In genomic region chr14:57820839-57821238, GRCm38 (mm10) we compare ENCODE assay signal across 23 mouse cellular contexts. TPM values are rescaled to one million over a fixed set of nuclear protein-coding genes. Genes with fewer than 3 reads are reported as not detected.
DNase-seq lines count a peak whose midpoint lies in the region; ATAC-seq and TF ChIP-seq lines count a peak whose summit lies in the region.
"Had no signal": no experiment of that assay in that cellular context is flagged by ENCODE, and none has a peak within 500 bp of the region (broad histone marks: within the 10 kb centered on the region; RNA-seq: fewer than 3 reads in every experiment).

No protein-coding gene starts in this region.

- H3K27me3 ChIP-seq in liver, embryonic 11.5 days (replicated peaks; ENCODE audit: control insufficient read depth, insufficient read depth, low read length), result no peaks in the 10 kb centered on the region
- H3K27me3 ChIP-seq in liver, embryonic 13.5 days, result no peaks in the 10 kb centered on the region
- H3K27me3 ChIP-seq in liver, embryonic 12.5 days (replicated peaks), result no peaks in the 10 kb centered on the region
- H3K27me3 ChIP-seq in MEL (ENCODE audit: control insufficient read depth in 1 of 2, insufficient read depth in 2 of 2, low read length in 2 of 2), result no peaks in the 10 kb centered on the region
- no peaks in the 10 kb centered on the region for H3K27me3 ChIP-seq in limb, embryonic 10.5 days (ENCODE audit: low read depth, poor library complexity, severe bottlenecking)
- H3K27me3 ChIP-seq: CH12.LX, Patski had no signal

- no peak for DNase-seq in liver, embryonic 11.5 days (ENCODE audit: low spot score)
- DNase-seq in liver (no peak), MEL (ENCODE audit: low read depth, low spot score) (peak; percentile 38)
- DNase-seq in liver, embryonic 13.5 days, result no peak
- DNase-seq in limb, embryonic 10.5 days (ENCODE audit: low spot score), result peak; percentile 3
- DNase-seq in left cerebral cortex, adult 18-20 months (ENCODE audit: low spot score in 2 of 2), result no peak
- DNase-seq in cerebellum, postnatal 36 days, result no peak
- DNase-seq: adrenal gland, adult 2 months; adrenal gland, adult 8-10 months; adrenal gland, postnatal 10 days; adrenal gland, postnatal 14 days; adrenal gland, postnatal 25 days; adrenal gland, postnatal 36 days; B cell, adult 2 months; cerebellum, adult 11 months; cerebellum, adult 11-12 months; cerebellum, adult 18-20 months had no signal

- no peak overlapping the region for H3K4me2 ChIP-seq in liver, embryonic 11.5 days
- H3K4me2 ChIP-seq in liver, embryonic 13.5 days, result no peak overlapping the region
- no peak overlapping the region for H3K4me2 ChIP-seq in liver, embryonic 12.5 days

- no peak for TF ChIP-seq RAD21 in MEL (IDR thresholded peaks at IDR 0.05; ENCODE audit: low read depth, low read length)

- H3K79me2 ChIP-seq in MEL (ENCODE audit: control insufficient read depth, insufficient read depth, low read length, poor library complexity), result peaks cover 25% of the 10 kb centered on the region

- peaks cover 29% of the 10 kb centered on the region for H3K36me3 ChIP-seq in liver, embryonic 11.5 days (ENCODE audit: control insufficient read depth, insufficient read depth, low read length)
- peaks cover 73% of the 10 kb centered on the region for H3K36me3 ChIP-seq in liver, embryonic 13.5 days
- H3K36me3 ChIP-seq in liver, embryonic 12.5 days, result peaks cover 75% of the 10 kb centered on the region
- H3K36me3 ChIP-seq in MEL (ENCODE audit: control insufficient read depth in 1 of 2, insufficient read depth in 2 of 2, low read length in 2 of 2), result peaks cover 25 to 41% of the 10 kb centered on the region in 2 experiments
- peaks cover 78% of the 10 kb centered on the region for H3K36me3 ChIP-seq in limb, embryonic 10.5 days

- 37% methylated on average over 4 of the region's 4 CpGs for WGBS in liver, embryonic 11.5 days
- 26% methylated on average over 4 of the region's 4 CpGs for WGBS in liver, embryonic 13.5 days (ENCODE audit: insufficient replicate concordance)
- WGBS in liver, embryonic 12.5 days (ENCODE audit: insufficient replicate concordance), result 20% methylated on average over 4 of the region's 4 CpGs
- 83% methylated on average over 4 of the region's 4 CpGs for WGBS in limb, embryonic 10.5 days

- H3K9ac ChIP-seq in liver, embryonic 11.5 days (ENCODE audit: low read depth, low read length), result no peak overlapping the region
- no peak overlapping the region for H3K9ac ChIP-seq in liver, embryonic 13.5 days
- H3K9ac ChIP-seq in liver, embryonic 12.5 days, result no peak overlapping the region
- H3K9ac ChIP-seq in MEL (ENCODE audit: control insufficient read depth, low read depth, low read length, poor library complexity, severe bottlenecking), result no peak overlapping the region

- no peak overlapping the region for H3K27ac ChIP-seq in liver, embryonic 11.5 days (ENCODE audit: low read depth, low read length)
- no peak overlapping the region for H3K27ac ChIP-seq in liver, embryonic 13.5 days
- no peak overlapping the region for H3K27ac ChIP-seq in liver, embryonic 12.5 days
- no peak overlapping the region for H3K27ac ChIP-seq in MEL (ENCODE audit: control insufficient read depth, low read depth, low read length)
- no peak overlapping the region for H3K27ac ChIP-seq in limb, embryonic 10.5 days

- TF ChIP-seq POLR2A in MEL (IDR thresholded peaks at IDR 0.05; ENCODE audit: control insufficient read depth in 1 of 2, insufficient read depth in 1 of 2, low read depth in 1 of 2, low read length in 2 of 2, poor library complexity in 1 of 2), result no peak

- peak; percentile 20 to 38; a peak in 1 of 4 replicates for TF ChIP-seq EP300 in MEL (IDR thresholded peaks at IDR 0.05; ENCODE audit: low read depth in 1 of 2, low read length in 2 of 2)

- H3K4me3 ChIP-seq in liver, embryonic 11.5 days (ENCODE audit: low read depth, low read length), result no peak overlapping the region
- H3K4me3 ChIP-seq in liver, embryonic 13.5 days (replicated peaks), result no peak overlapping the region
- H3K4me3 ChIP-seq in liver, embryonic 12.5 days, result no peak overlapping the region
- H3K4me3 ChIP-seq in MEL (ENCODE audit: control insufficient read depth in 1 of 2, insufficient read depth in 1 of 2, low read depth in 2 of 2, low read length in 2 of 2), result no peak overlapping the region
- H3K4me3 ChIP-seq in limb, embryonic 10.5 days, result no peak overlapping the region

- H3K4me1 ChIP-seq in liver, embryonic 11.5 days (replicated peaks; ENCODE audit: control insufficient read depth, insufficient read depth, low read length), result no peaks in the 10 kb centered on the region
- peaks cover 21% of the 10 kb centered on the region for H3K4me1 ChIP-seq in liver, embryonic 13.5 days (replicated peaks)
- H3K4me1 ChIP-seq in liver, embryonic 12.5 days, result peaks cover 33% of the 10 kb centered on the region
- peaks cover 13 to 14% of the 10 kb centered on the region in 2 experiments; a peak in 3 of 4 replicates for H3K4me1 ChIP-seq in MEL (ENCODE audit: control insufficient read depth in 1 of 2, insufficient read depth in 2 of 2, low read length in 2 of 2)
- peaks cover 9% of the 10 kb centered on the region for H3K4me1 ChIP-seq in limb, embryonic 10.5 days

- ATAC-seq in liver, embryonic 11.5 days (replicated peaks; ENCODE audit: low FRiP score), result 0 out of 2 replicates have a peak, but pooled peaks have one; percentile 33
- peak; percentile 26; the same call in 1 of the 2 replicates for ATAC-seq in liver, embryonic 13.5 days (ENCODE audit: low read depth)
- no peak for ATAC-seq in liver, embryonic 12.5 days
- ATAC-seq: activated CD4-positive, CD25-positive, alpha-beta regulatory T cell, adult 4 months; CD4-positive, CD25-positive, alpha-beta regulatory T cell, adult 4 months; Patski had no signal

- no peak for TF ChIP-seq CTCF in MEL (IDR thresholded peaks at IDR 0.05 in 2 of 3, conservative IDR thresholded peaks at IDR 0.05 in 1 of 3; ENCODE audit: control insufficient read depth in 1 of 3, insufficient read depth in 1 of 3, low read depth in 2 of 3, low read length in 3 of 3, poor library complexity in 1 of 3, severe bottlenecking in 1 of 3)

- H3K9me3 ChIP-seq in liver, embryonic 11.5 days (ENCODE audit: control insufficient read depth, low read length), result no peaks in the 10 kb centered on the region
- no peaks in the 10 kb centered on the region for H3K9me3 ChIP-seq in liver, embryonic 13.5 days (replicated peaks)
- H3K9me3 ChIP-seq in liver, embryonic 12.5 days (replicated peaks), result no peaks in the 10 kb centered on the region
- H3K9me3 ChIP-seq in MEL (replicated peaks; ENCODE audit: insufficient read depth, low read length), result no peaks in the 10 kb centered on the region
- no peaks in the 10 kb centered on the region for H3K9me3 ChIP-seq in limb, embryonic 10.5 days (replicated peaks)
- H3K9me3 ChIP-seq: G1E had no signal

TF ChIP-seq in MEL, 35 proteins besides CTCF, POLR2A, EP300 and RAD21 (continues in another document):
- TF ChIP-seq GATA1 (IDR thresholded peaks at IDR 0.05; ENCODE audit: low read depth, low read length) (peak; percentile 73), MYB (IDR thresholded peaks at IDR 0.05; ENCODE audit: low read depth, low read length) (no peak), USF1 (IDR thresholded peaks at IDR 0.05; ENCODE audit: low read depth, low read length) (peak; percentile 62; the same call in 1 of the 2 replicates), JUND (IDR thresholded peaks at IDR 0.05; ENCODE audit: low read depth, low read length) (no peak), TAL1 (IDR thresholded peaks at IDR 0.05; ENCODE audit: low read length) (no peak), MAX (IDR thresholded peaks at IDR 0.05; ENCODE audit: low read length) (peak; percentile 80), MXI1 (IDR thresholded peaks at IDR 0.05; ENCODE audit: low read depth, low read length) (peak; percentile 79), ETS1 (IDR thresholded peaks at IDR 0.05; ENCODE audit: low read depth, low read length) (peak; percentile 33; the same call in 1 of the 2 replicates), TCF12 (IDR thresholded peaks at IDR 0.05; ENCODE audit: low read depth, low read length) (peak; percentile 44; the same call in 1 of the 2 replicates), TBP (IDR thresholded peaks at IDR 0.05; ENCODE audit: low read depth, low read length) (no peak), MEF2A (IDR thresholded peaks at IDR 0.05; ENCODE audit: extremely low read depth, insufficient replicate concordance, low read depth, low read length, poor library complexity, severe bottlenecking) (no peak)

RNA-seq across cellular contexts. Expression of gene Ska3, which starts 5.1 kb away (rescaled TPM):
- polyA plus RNA-seq in liver, embryonic 11.5 days (2014; fragmentation: Nextera tagmentation; extraction: Ambion mirVana), result 42.7 and 43.7 TPM in 2 replicates
- polyA plus RNA-seq in liver, embryonic 13.5 days (2015; fragmentation: Nextera tagmentation; extraction: Ambion mirVana), result 22.0 and 25.7 TPM in 2 replicates
- polyA plus RNA-seq in liver, embryonic 12.5 days (2016; fragmentation: Nextera tagmentation; extraction: Ambion mirVana), result 28.6 and 30.1 TPM in 2 replicates
- 20.1 and 20.2 TPM in 2 replicates for total RNA-seq in MEL (2012; rRNA removed)
- 10 to 100 TPM in 1 of 2 experiments, not detected in 1; 29.7 TPM for polyA plus RNA-seq in MEL (2012; ENCODE audit: insufficient read depth in 1 of 2, insufficient read length in 2 of 2, low read depth in 1 of 2, low replicate concordance in 2 of 2, missing spikeins in 1 of 2)
- polyA plus RNA-seq in limb, embryonic 10.5 days (2016; fragmentation: Nextera tagmentation; extraction: Ambion mirVana), result 65.9 and 66.4 TPM in 2 replicates
- under 1 TPM; 0.37 to 0.42 TPM for total RNA-seq in left cerebral cortex, adult 18-20 months (2021)

RNA-seq across cellular contexts. Expression of gene Mrpl57, which starts 5.2 kb away (rescaled TPM):
- 262 and 264 TPM in 2 replicates for polyA plus RNA-seq in liver, embryonic 11.5 days (2014; fragmentation: Nextera tagmentation; extraction: Ambion mirVana)
- 172 and 185 TPM in 2 replicates for polyA plus RNA-seq in liver, embryonic 13.5 days (2015; fragmentation: Nextera tagmentation; extraction: Ambion mirVana)
- 193 and 200 TPM in 2 replicates for polyA plus RNA-seq in liver, embryonic 12.5 days (2016; fragmentation: Nextera tagmentation; extraction: Ambion mirVana)
- total RNA-seq in MEL (2012; rRNA removed), result 126 and 132 TPM in 2 replicates
- polyA plus RNA-seq in MEL (2012; ENCODE audit: insufficient read depth in 1 of 2, insufficient read length in 2 of 2, low read depth in 1 of 2, low replicate concordance in 2 of 2, missing spikeins in 1 of 2), result 100 to 1,000 TPM in 1 of 2 experiments, not detected in 1; 184 TPM
- polyA plus RNA-seq in limb, embryonic 10.5 days (2016; fragmentation: Nextera tagmentation; extraction: Ambion mirVana), result 143 and 157 TPM in 2 replicates
- 10 to 100 TPM; 50.5 to 61.8 TPM for total RNA-seq in left cerebral cortex, adult 18-20 months (2021)

RNA-seq across cellular contexts. Expression of gene Sap18, which starts 22.9 kb away (rescaled TPM):
- polyA plus RNA-seq in liver, embryonic 11.5 days (2014; fragmentation: Nextera tagmentation; extraction: Ambion mirVana), result 27.6 and 33.7 TPM in 2 replicates
- 10.1 and 11.9 TPM in 2 replicates for polyA plus RNA-seq in liver, embryonic 13.5 days (2015; fragmentation: Nextera tagmentation; extraction: Ambion mirVana)
- polyA plus RNA-seq in liver, embryonic 12.5 days (2016; fragmentation: Nextera tagmentation; extraction: Ambion mirVana), result 14.5 and 16.1 TPM in 2 replicates
- total RNA-seq in MEL (2012; rRNA removed), result 201 and 226 TPM in 2 replicates
- 10 to 100 TPM in 1 of 2 experiments, not detected in 1; 13.7 TPM for polyA plus RNA-seq in MEL (2012; ENCODE audit: insufficient read depth in 1 of 2, insufficient read length in 2 of 2, low read depth in 1 of 2, low replicate concordance in 2 of 2, missing spikeins in 1 of 2)
- polyA plus RNA-seq in limb, embryonic 10.5 days (2016; fragmentation: Nextera tagmentation; extraction: Ambion mirVana), result 25.2 and 34.5 TPM in 2 replicates
- total RNA-seq in left cerebral cortex, adult 18-20 months (2021), result 10 to 100 TPM; 56.5 to 62.8 TPM

Comparison
In these comparisons a context has a peak if more than half of its experiments do, and no peak if none do; other contexts are left out.
1. DNase-seq: peak in MEL (single experiment) and limb, embryonic 10.5 days (single experiment); none in liver, embryonic 11.5 days (single experiment), liver (single experiment), liver, embryonic 13.5 days (single experiment), left cerebral cortex, adult 18-20 months (0 of 2) and cerebellum, postnatal 36 days (0 of 2).